Mouse (Mus musculus): ENCODE measurements around the gene Ctdspl.

- TF ChIP-seq CTCF (IDR thresholded peaks at IDR 0.05; ENCODE audit: extremely low read depth, insufficient read length, insufficient replicate concordance, low read depth, low read length), result no peak
- TF ChIP-seq POLR2A (IDR thresholded peaks at IDR 0.05; ENCODE audit: low read depth, low read length), result no peak
Observed at GRCm38 (mm10) chr9:119007266-119007665, 81.0 kb downstream of the Ctdspl start.

All from small intestine, adult 2 months (tissue).